Comparison of ENCODE assay signal across 9 mouse cellular contexts in the genomic region with DNA sequence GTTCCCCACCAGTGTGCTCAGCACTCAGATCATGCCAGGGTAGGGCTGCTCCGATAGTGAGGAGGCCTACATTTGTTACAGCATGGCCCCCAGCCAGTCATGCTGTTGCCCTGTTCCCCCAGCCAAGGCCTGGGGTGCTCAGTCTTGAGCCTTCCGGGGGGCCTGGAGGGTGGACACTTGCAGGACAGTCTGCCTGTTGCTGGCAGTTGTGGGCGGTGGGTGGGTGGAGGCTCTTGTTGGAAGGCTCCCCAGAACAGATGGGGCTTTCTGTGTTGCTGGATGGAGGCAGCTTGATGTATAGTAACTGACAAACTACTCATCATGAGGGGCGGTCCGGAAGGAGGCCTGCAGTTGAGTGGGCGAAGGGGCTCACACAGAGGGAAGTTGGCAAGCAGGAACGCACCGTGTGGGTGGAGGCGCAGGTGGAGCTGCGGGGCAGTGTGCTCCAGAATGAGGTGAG. TPM values are rescaled to one million over a fixed set of nuclear protein-coding genes. Genes with fewer than 3 reads are reported as not detected.
DNase-seq lines count a peak whose midpoint lies in the region; ATAC-seq and TF ChIP-seq lines count a peak whose summit lies in the region.
"Had no signal": no experiment of that assay in that cellular context is flagged by ENCODE, and none has a peak within 500 bp of the region (broad histone marks: within the 10 kb centered on the region; RNA-seq: fewer than 3 reads in every experiment).

No protein-coding gene starts in this region.

- H3K27me3 ChIP-seq in intestine, embryonic 16.5 days (replicated peaks; ENCODE audit: control insufficient read depth, insufficient read depth, low read length): no peaks in the 10 kb centered on the region
- H3K27me3 ChIP-seq in intestine, postnatal 0 days (replicated peaks; ENCODE audit: control insufficient read depth, insufficient read depth, low read length): no peaks in the 10 kb centered on the region
- no peaks in the 10 kb centered on the region for H3K27me3 ChIP-seq in testis, adult 2 months (ENCODE audit: control insufficient read depth, insufficient read depth, low read length)
- H3K27me3 ChIP-seq in heart, embryonic 10.5 days (ENCODE audit: insufficient read depth, poor library complexity, severe bottlenecking): 0 out of 2 replicates have a peak, but pooled peaks cover 7% of the 10 kb centered on the region

- no peak for TF ChIP-seq POLR2A in testis, adult 2 months (IDR thresholded peaks at IDR 0.05; ENCODE audit: control insufficient read depth, low read depth, low read length)

- no peaks in the 10 kb centered on the region; the same call in 1 of the 2 replicates for H3K9me3 ChIP-seq in intestine, embryonic 16.5 days (ENCODE audit: control insufficient read depth, low read length)
- H3K9me3 ChIP-seq in intestine, postnatal 0 days (ENCODE audit: control insufficient read depth): no peaks in the 10 kb centered on the region
- no peaks in the 10 kb centered on the region for H3K9me3 ChIP-seq in heart, embryonic 10.5 days

- no peak overlapping the region for H3K4me2 ChIP-seq in intestine, embryonic 16.5 days (ENCODE audit: low read depth, low read length)
- no peak overlapping the region for H3K4me2 ChIP-seq in intestine, postnatal 0 days (replicated peaks; ENCODE audit: low read depth)

- peak; percentile 48 to 72 for DNase-seq in frontal cortex, postnatal 10 days (ENCODE audit: low spot score in 2 of 2)
- peak; percentile 45 to 84 for DNase-seq in left cerebral cortex, adult 9 months (ENCODE audit: low spot score in 2 of 2)
- DNase-seq in heart, embryonic 10.5 days (ENCODE audit: low spot score): no peak
- no peak for DNase-seq in kidney, postnatal 36 days

- ATAC-seq in intestine, embryonic 16.5 days: no peak
- ATAC-seq in intestine, postnatal 0 days: no peak
- no peak for ATAC-seq in erythroblast, adult 5-6 weeks (replicated peaks; ENCODE audit: low FRiP score, poor library complexity, severe bottlenecking)

- H3K27ac ChIP-seq in intestine, embryonic 16.5 days (ENCODE audit: low read length): no peak overlapping the region
- H3K27ac ChIP-seq in intestine, postnatal 0 days (ENCODE audit: low read depth, low read length): no peak overlapping the region
- H3K27ac ChIP-seq in testis, adult 2 months (ENCODE audit: control insufficient read depth, insufficient read depth, low read depth, low read length): 0 out of 2 replicates have a peak overlapping the region, but pooled peaks have one; percentile 32
- no peak overlapping the region for H3K27ac ChIP-seq in heart, embryonic 10.5 days

- no peaks in the 10 kb centered on the region for H3K36me3 ChIP-seq in intestine, embryonic 16.5 days (ENCODE audit: control insufficient read depth, insufficient read depth, low read length)
- no peaks in the 10 kb centered on the region for H3K36me3 ChIP-seq in intestine, postnatal 0 days (ENCODE audit: control insufficient read depth, insufficient read depth)
- no peaks in the 10 kb centered on the region for H3K36me3 ChIP-seq in testis, adult 2 months (ENCODE audit: control insufficient read depth, insufficient read depth, low read length)
- no peaks in the 10 kb centered on the region for H3K36me3 ChIP-seq in heart, embryonic 10.5 days

- 50% methylated on average over 10 of the region's 10 CpGs for WGBS in intestine, embryonic 16.5 days
- WGBS in intestine, postnatal 0 days: 56% methylated on average over 10 of the region's 10 CpGs
- WGBS in heart, embryonic 10.5 days: 49% methylated on average over 10 of the region's 10 CpGs

- TF ChIP-seq CTCF in intestine, postnatal 0 days (IDR thresholded peaks at IDR 0.05; ENCODE audit: low read depth): no peak
- TF ChIP-seq CTCF in testis, adult 2 months (IDR thresholded peaks at IDR 0.05; ENCODE audit: control insufficient read depth, insufficient read depth, insufficient replicate concordance, low read depth, low read length): no peak

- no peaks in the 10 kb centered on the region for H3K4me1 ChIP-seq in intestine, embryonic 16.5 days (ENCODE audit: control insufficient read depth, insufficient read depth, low read length)
- H3K4me1 ChIP-seq in intestine, postnatal 0 days (replicated peaks; ENCODE audit: control insufficient read depth, insufficient read depth, low read length): no peaks in the 10 kb centered on the region
- H3K4me1 ChIP-seq in testis, adult 2 months (ENCODE audit: control insufficient read depth, insufficient read depth, low read length): peaks cover 8% of the 10 kb centered on the region
- H3K4me1 ChIP-seq in heart, embryonic 10.5 days: peaks cover 17% of the 10 kb centered on the region

- 0 out of 2 replicates have a peak overlapping the region, but pooled peaks have one; percentile 11 for H3K9ac ChIP-seq in intestine, embryonic 16.5 days (ENCODE audit: low read depth, low read length)
- H3K9ac ChIP-seq in intestine, postnatal 0 days (ENCODE audit: low read depth, low read length): no peak overlapping the region

- no peak overlapping the region for H3K4me3 ChIP-seq in intestine, embryonic 16.5 days (ENCODE audit: low read length)
- H3K4me3 ChIP-seq in intestine, postnatal 0 days (ENCODE audit: low read depth, low read length): no peak overlapping the region
- peak overlapping the region; percentile 82 for H3K4me3 ChIP-seq in testis, adult 2 months (ENCODE audit: control insufficient read depth, low read depth, low read length)
- no peak overlapping the region for H3K4me3 ChIP-seq in heart, embryonic 10.5 days

RNA-seq across cellular contexts. Expression of a gene that starts 21.4 kb away (rescaled TPM):
- not detected in 2 replicates for polyA plus RNA-seq in intestine, embryonic 16.5 days (2015; fragmentation: Nextera tagmentation; extraction: Ambion mirVana)
- polyA plus RNA-seq in intestine, postnatal 0 days (2015; fragmentation: Nextera tagmentation; extraction: Ambion mirVana): not detected in 2 replicates
- polyA plus RNA-seq in testis, adult 2 months (2012; rRNA removed): 0.12 TPM in 1 of 2 replicates, not detected in the other
- total RNA-seq in erythroblast, adult 5-6 weeks (2015; ENCODE audit: low replicate concordance): not detected in 2 replicates
- not detected in 2 replicates for total RNA-seq in erythroblast, adult 5-6 weeks (2017; ENCODE audit: low replicate concordance)
- polyA plus RNA-seq in heart, embryonic 10.5 days (2016; fragmentation: Nextera tagmentation; extraction: Ambion mirVana): 0.15 TPM in 1 of 2 replicates, not detected in the other
- total RNA-seq: heart, postnatal 10 days had no signal

Comparison
In these comparisons a context has a peak if more than half of its experiments do, and no peak if none do; other contexts are left out.
1. DNase-seq: peak in frontal cortex, postnatal 10 days (2 of 2) and left cerebral cortex, adult 9 months (2 of 2); none in heart, embryonic 10.5 days (single experiment) and kidney, postnatal 36 days (0 of 2).